Comparison of ENCODE assay signal across 7 mouse cellular contexts in genomic region chr1:39922714-39923113, GRCm38 (mm10). TPM values are rescaled to one million over a fixed set of nuclear protein-coding genes. Genes with fewer than 3 reads are reported as not detected.
DNase-seq lines count a peak whose midpoint lies in the region; ATAC-seq and TF ChIP-seq lines count a peak whose summit lies in the region.

No protein-coding gene starts in this region.

- H3K4me2 ChIP-seq in heart, embryonic 16.5 days (ENCODE audit: low read depth, low read length) = peak overlapping the region; percentile 51
- H3K4me2 ChIP-seq in liver, embryonic 12.5 days = peak overlapping the region; percentile 51

- H3K36me3 ChIP-seq in ES-Bruce4 (ENCODE audit: control insufficient read depth, insufficient read depth, low read length, poor library complexity, severe bottlenecking) = no peaks in the 10 kb centered on the region
- 0 out of 2 replicates have a peak, but pooled peaks cover 4% of the 10 kb centered on the region for H3K36me3 ChIP-seq in heart, embryonic 16.5 days (ENCODE audit: control insufficient read depth, insufficient read depth)
- H3K36me3 ChIP-seq in liver, embryonic 12.5 days = no peaks in the 10 kb centered on the region
- no peaks in the 10 kb centered on the region for H3K36me3 ChIP-seq in splenic B cell, adult 2 months (ENCODE audit: control insufficient read depth, insufficient read depth, low read length, poor library complexity, severe bottlenecking)

- no peaks in the 10 kb centered on the region for H3K27me3 ChIP-seq in ES-Bruce4 (ENCODE audit: control insufficient read depth, insufficient read depth, low read length, poor library complexity, severe bottlenecking)
- no peaks in the 10 kb centered on the region for H3K27me3 ChIP-seq in heart, embryonic 16.5 days (ENCODE audit: control insufficient read depth, insufficient read depth, low read length)
- no peaks in the 10 kb centered on the region for H3K27me3 ChIP-seq in liver, embryonic 12.5 days (replicated peaks)
- H3K27me3 ChIP-seq in splenic B cell, adult 2 months (ENCODE audit: control insufficient read depth, insufficient read depth, low read length, poor library complexity, severe bottlenecking) = no peaks in the 10 kb centered on the region

- no peak for TF ChIP-seq EP300 in ES-Bruce4 (IDR thresholded peaks at IDR 0.05; ENCODE audit: insufficient read depth, low read depth, low read length)

- DNase-seq in B cell, adult 2 months = peak; percentile 64 to 65
- peak; percentile 73 for DNase-seq in splenic B cell, adult 2 months (ENCODE audit: low read depth, low spot score)
- DNase-seq in right cerebral cortex, postnatal 4 days = no peak
- DNase-seq in gastrocnemius, adult 8-10 months (ENCODE audit: low spot score in 2 of 2) = no peak

- H3K9ac ChIP-seq in ES-Bruce4 (ENCODE audit: low read depth, poor library complexity, severe bottlenecking) = no peak overlapping the region
- peak overlapping the region; percentile 45 for H3K9ac ChIP-seq in heart, embryonic 16.5 days (ENCODE audit: low read length)
- no peak overlapping the region for H3K9ac ChIP-seq in liver, embryonic 12.5 days

- ATAC-seq in heart, embryonic 16.5 days (replicated peaks; ENCODE audit: extremely low read depth, insufficient read depth, low FRiP score) = peak; percentile 44; the same call in 1 of the 2 replicates
- peak; percentile 27; the same call in 1 of the 2 replicates for ATAC-seq in liver, embryonic 12.5 days

- no peak for TF ChIP-seq POLR2A in ES-Bruce4 (IDR thresholded peaks at IDR 0.05; ENCODE audit: insufficient read depth, low read length)

- no peak overlapping the region for H3K4me3 ChIP-seq in ES-Bruce4 (ENCODE audit: low read depth, low read length)
- H3K4me3 ChIP-seq in heart, embryonic 16.5 days (ENCODE audit: low read length) = no peak overlapping the region; the same call in 1 of the 2 replicates
- H3K4me3 ChIP-seq in liver, embryonic 12.5 days = no peak overlapping the region

- H3K27ac ChIP-seq in ES-Bruce4 (ENCODE audit: insufficient read depth, low read length) = peak overlapping the region; percentile 35
- peak overlapping the region; percentile 83 for H3K27ac ChIP-seq in heart, embryonic 16.5 days (ENCODE audit: low read length)
- peak overlapping the region; percentile 43; the same call in 1 of the 2 replicates for H3K27ac ChIP-seq in liver, embryonic 12.5 days

- H3K4me1 ChIP-seq in ES-Bruce4 (ENCODE audit: control insufficient read depth, insufficient read depth, low read length) = peaks cover 5% of the 10 kb centered on the region
- H3K4me1 ChIP-seq in heart, embryonic 16.5 days (ENCODE audit: control insufficient read depth, insufficient read depth, low read length) = peaks cover 73% of the 10 kb centered on the region
- peaks cover 73% of the 10 kb centered on the region for H3K4me1 ChIP-seq in liver, embryonic 12.5 days

- H3K9me3 ChIP-seq in ES-Bruce4 (replicated peaks; ENCODE audit: control insufficient read depth, insufficient read depth, low read length, poor library complexity, severe bottlenecking) = no peaks in the 10 kb centered on the region
- no peaks in the 10 kb centered on the region for H3K9me3 ChIP-seq in heart, embryonic 16.5 days (replicated peaks; ENCODE audit: control insufficient read depth, low read length)
- no peaks in the 10 kb centered on the region for H3K9me3 ChIP-seq in liver, embryonic 12.5 days (replicated peaks)

- no peak for TF ChIP-seq CTCF in ES-Bruce4 (IDR thresholded peaks at IDR 0.05; ENCODE audit: low read depth, low read length)

- WGBS in heart, embryonic 16.5 days = 29% methylated on average over 8 of the region's 8 CpGs
- WGBS in liver, embryonic 12.5 days (ENCODE audit: insufficient replicate concordance) = 14% methylated on average over 8 of the region's 8 CpGs

RNA-seq across cellular contexts. Expression of gene Map4k4, which starts 22.0 kb away (rescaled TPM):
- polyA plus RNA-seq in ES-Bruce4 (2011; ENCODE audit: insufficient read depth, insufficient read length, low read depth, missing spikeins) = 289 and 308 TPM in 2 replicates
- 14.7 and 23.8 TPM in 2 replicates for polyA plus RNA-seq in heart, embryonic 16.5 days (2015; fragmentation: Nextera tagmentation; extraction: Ambion mirVana)
- polyA plus RNA-seq in liver, embryonic 12.5 days (2016; fragmentation: Nextera tagmentation; extraction: Ambion mirVana) = 8.8 and 9.7 TPM in 2 replicates
- total RNA-seq in gastrocnemius, adult 8-10 months (2022) = 10 to 100 TPM; 10.5 to 18.2 (median 16.4) TPM

Comparison
In these comparisons a context has a peak if more than half of its experiments do, and no peak if none do; other contexts are left out.
1. DNase-seq: peak in B cell, adult 2 months (2 of 2) and splenic B cell, adult 2 months (single experiment); none in right cerebral cortex, postnatal 4 days (single experiment) and gastrocnemius, adult 8-10 months (0 of 2).
2. RNA of gene Map4k4, which starts 22.0 kb away (polyA plus RNA-seq): 289 to 308 TPM in ES-Bruce4; 14.7 to 23.8 TPM in heart, embryonic 16.5 days and 8.8 to 9.7 TPM in liver, embryonic 12.5 days; every median in the first group is over 10 times any median in the second.
3. Peak in every context shown above with its lines, with median percentiles within 50 percentile points of each other: H3K27ac ChIP-seq.